Mouse (Mus musculus) neural tube, embryonic 10.5 days (tissue): ENCODE data around the gene Zfp112.
"Not testable (repeated sequence)": the region's sequence is repeated elsewhere in the genome, so short reads cannot be mapped to it uniquely, and the experiment has no call there.

Source experiments
- DNase-seq: peaks from one replicate; pipeline ENCODE4 v3.0.0-alpha.2; 2017; ENCODE audit warnings: low spot score; ENCODE audit errors: extremely low spot score

The Zfp112 gene

GRCm38 (mm10) chr7:24112156-24112856 is at the start of gene Zfp112:
Gene Zfp112, plus strand, starts transcription at chr7:24112314.
- DNase-seq, result peak; percentile 89

- DNase-seq, result not testable (repeated sequence)
Observed at GRCm38 (mm10) chr7:24074424-24074823, 37.7 kb upstream of the Zfp112 start.

GRCm38 (mm10) chr7:24081634-24082431 is 30.3 kb upstream of the Zfp112 start, which contains the start of gene Zfp180:
Gene Zfp180, plus strand, starts transcription at chr7:24081924.
- DNase-seq, result peak; percentile 88

GRCm38 (mm10) chr7:24082457-24083235 is 29.5 kb upstream of the Zfp112 start:
- peak; percentile 14 for DNase-seq

GRCm38 (mm10) chr7:24086871-24087270 is 25.2 kb upstream of the Zfp112 start:
- no peak for DNase-seq

GRCm38 (mm10) chr7:24087485-24088125 is 24.5 kb upstream of the Zfp112 start:
- no peak for DNase-seq

- no peak for DNase-seq
Observed at GRCm38 (mm10) chr7:24104403-24104802, 7.7 kb upstream of the Zfp112 start.

- DNase-seq, result no peak
Observed at GRCm38 (mm10) chr7:24105144-24105703, 6.9 kb upstream of the Zfp112 start.

GRCm38 (mm10) chr7:24110839-24111238 is 1.3 kb upstream of the Zfp112 start:
- DNase-seq, result no peak

GRCm38 (mm10) chr7:24111772-24112155 is 350 bp upstream of the Zfp112 start:
- DNase-seq, result no peak

- DNase-seq, result no peak
Observed at GRCm38 (mm10) chr7:24113001-24113400, 887 bp downstream of the Zfp112 start.

GRCm38 (mm10) chr7:24116655-24117054 is 4.5 kb downstream of the Zfp112 start:
- DNase-seq, result no peak

- no peak for DNase-seq
Observed at GRCm38 (mm10) chr7:24133425-24133995, 21.4 kb downstream of the Zfp112 start.

GRCm38 (mm10) chr7:24133996-24134828 is 22.1 kb downstream of the Zfp112 start, which contains the start of gene Zfp235:
Gene Zfp235, plus strand, starts transcription at chr7:24134169.
- peak; percentile 81 for DNase-seq

GRCm38 (mm10) chr7:24142566-24142965 is 30.5 kb downstream of the Zfp112 start:
- DNase-seq, result peak; percentile 9

- peak; percentile 10 for DNase-seq
Observed at GRCm38 (mm10) chr7:24153272-24153671, 41.2 kb downstream of the Zfp112 start.

GRCm38 (mm10) chr7:24172191-24172590 is 60.1 kb downstream of the Zfp112 start:
- DNase-seq, result no peak

- peak; percentile 83 for DNase-seq
Observed at GRCm38 (mm10) chr7:24174618-24175336, 62.7 kb downstream of the Zfp112 start, which contains the start of gene Zfp114. Gene Zfp114, plus strand, starts transcription at chr7:24175060.

GRCm38 (mm10) chr7:24175337-24175711 is 63.2 kb downstream of the Zfp112 start:
- DNase-seq, result no peak
